Mouse (Mus musculus) central nervous system, embryonic 18 days (tissue): ENCODE results near the gene Rev1. TPM values are rescaled to one million over a fixed set of nuclear protein-coding genes. Genes with fewer than 3 reads are reported as not detected.

Experiments
- polyA plus RNA-seq: library from polyadenylated mRNA; depleted of rRNA; stranded (reverse); fragments of >200 nt; gene quantifications from 2 replicates; pipeline ENCODE4 v1.2.3, GENCODE M21; 2012; rRNA removed

Rev1 gene
- 29.9 and 30.1 TPM in 2 replicates for polyA plus RNA-seq

GRCm38 (mm10) chr1:38129501-38130267 is at the start of gene Rev1:
Gene Rev1 (minus strand): TSS chr1:38129801.

Other genes starting within 250 kb of the Rev1 start
- gene Mitd1, start 239.4 kb downstream of the Rev1 start, polyA plus RNA-seq = 18.4 and 21.7 TPM in 2 replicates
- 169 and 177 TPM in 2 replicates for gene Mrpl30, start 239.3 kb downstream of the Rev1 start, polyA plus RNA-seq
- gene Lyg2, start 213.3 kb downstream of the Rev1 start, polyA plus RNA-seq = 0.03 TPM in 1 of 2 replicates, not detected in the other
- gene Lyg1, start 172.0 kb downstream of the Rev1 start, polyA plus RNA-seq = not detected in 2 replicates
- 50.4 and 61.7 TPM in 2 replicates for gene Txndc9, start 131.9 kb downstream of the Rev1 start, polyA plus RNA-seq
- gene Eif5b, start 131.8 kb downstream of the Rev1 start, polyA plus RNA-seq = 25.3 and 26.2 TPM in 2 replicates